Mouse (Mus musculus) lung, adult 10 weeks (tissue): Measurements from ENCODE around the gene Gm21292. TPM values are rescaled to one million over a fixed set of nuclear protein-coding genes. Genes with fewer than 3 reads are reported as not detected.

Source experiments
- polyA plus RNA-seq: library from polyadenylated mRNA; stranded (reverse); fragments of 350-450 nt; fragmentation: Illumina TruSeq; extraction: RNeasy Lipid Tissue Mini Kit (QIAGEN cat#74804); gene quantifications from one replicate; pipeline ENCODE4 v1.2.3, GENCODE M21; 2014; ENCODE audit warnings: low read depth, low replicate concordance; ENCODE audit not compliant: insufficient read depth

The Gm21292 gene
- polyA plus RNA-seq = not detected

GRCm38 (mm10) chrY:9133824-9134223, at the start of gene Gm21292:
Gm21292 (minus strand) TSS chrY:9133924.

Other genes starting within 250 kb of the Gm21292 start
- gene Gm21721, start 68.3 kb upstream of the Gm21292 start, polyA plus RNA-seq = not detected
- not detected for gene Gm21812, start 213.3 kb upstream of the Gm21292 start, polyA plus RNA-seq